In genomic region chr1:77510623-77511022, GRCm38 (mm10) we compare ENCODE assay signal across 14 mouse cellular contexts. TPM values are rescaled to one million over a fixed set of nuclear protein-coding genes. Genes with fewer than 3 reads are reported as not detected.
DNase-seq lines count a peak whose midpoint lies in the region; ATAC-seq and TF ChIP-seq lines count a peak whose summit lies in the region.
"Had no signal": no experiment of that assay in that cellular context is flagged by ENCODE, and none has a peak within 500 bp of the region (broad histone marks: within the 10 kb centered on the region; RNA-seq: fewer than 3 reads in every experiment).

No protein-coding gene starts in this region.

- ATAC-seq in neural tube, embryonic 11.5 days (ENCODE audit: insufficient read depth, low FRiP score, low TSS enrichment), result no peak
- no peak for ATAC-seq in liver, postnatal 0 days
- no peak for ATAC-seq in megakaryocyte, adult 5-6 weeks (ENCODE audit: poor library complexity, severe bottlenecking)

- no peak overlapping the region for H3K9ac ChIP-seq in neural tube, embryonic 11.5 days (ENCODE audit: low read length)
- H3K9ac ChIP-seq in liver, postnatal 0 days (replicated peaks), result no peak overlapping the region

- no peaks in the 10 kb centered on the region for H3K9me3 ChIP-seq in neural tube, embryonic 11.5 days (ENCODE audit: control insufficient read depth, low read length)
- no peaks in the 10 kb centered on the region for H3K9me3 ChIP-seq in hindbrain, embryonic 10.5 days
- H3K9me3 ChIP-seq in midbrain, embryonic 10.5 days (replicated peaks), result no peaks in the 10 kb centered on the region
- H3K9me3 ChIP-seq in liver, postnatal 0 days (ENCODE audit: low read length), result no peaks in the 10 kb centered on the region

- H3K27me3 ChIP-seq in neural tube, embryonic 11.5 days (ENCODE audit: control insufficient read depth, insufficient read depth, low read length), result no peaks in the 10 kb centered on the region
- peaks cover 25% of the 10 kb centered on the region; the same call in 1 of the 2 replicates for H3K27me3 ChIP-seq in hindbrain, embryonic 10.5 days (ENCODE audit: insufficient read depth, poor library complexity, severe bottlenecking)
- peaks cover 69% of the 10 kb centered on the region for H3K27me3 ChIP-seq in midbrain, embryonic 10.5 days (ENCODE audit: low read depth, poor library complexity, severe bottlenecking)
- H3K27me3 ChIP-seq in liver, postnatal 0 days (ENCODE audit: insufficient read depth, low read length), result peaks cover 33% of the 10 kb centered on the region

- H3K4me3 ChIP-seq in neural tube, embryonic 11.5 days (ENCODE audit: low read depth, low read length), result no peak overlapping the region
- H3K4me3 ChIP-seq in hindbrain, embryonic 10.5 days, result peak overlapping the region; percentile 80
- peak overlapping the region; percentile 79; the same call in 1 of the 2 replicates for H3K4me3 ChIP-seq in midbrain, embryonic 10.5 days
- H3K4me3 ChIP-seq in liver, postnatal 0 days (ENCODE audit: low read depth, low read length), result no peak overlapping the region

- H3K4me1 ChIP-seq in neural tube, embryonic 11.5 days (ENCODE audit: control insufficient read depth, insufficient read depth, low read length), result peaks cover 17% of the 10 kb centered on the region
- H3K4me1 ChIP-seq in hindbrain, embryonic 10.5 days (replicated peaks), result peaks cover 84% of the 10 kb centered on the region
- H3K4me1 ChIP-seq in midbrain, embryonic 10.5 days, result peaks cover 69% of the 10 kb centered on the region
- peaks cover 15% of the 10 kb centered on the region for H3K4me1 ChIP-seq in liver, postnatal 0 days (ENCODE audit: insufficient read depth)

- H3K4me2 ChIP-seq in neural tube, embryonic 11.5 days (ENCODE audit: low read depth), result peak overlapping the region; percentile 96
- H3K4me2 ChIP-seq in liver, postnatal 0 days (ENCODE audit: low read depth, low read length), result no peak overlapping the region

- WGBS in neural tube, embryonic 11.5 days, result 36% methylated on average over 5 of the region's 5 CpGs
- WGBS in hindbrain, embryonic 10.5 days, result 39% methylated on average over 5 of the region's 5 CpGs
- 54% methylated on average over 5 of the region's 5 CpGs for WGBS in midbrain, embryonic 10.5 days
- WGBS in liver, postnatal 0 days (ENCODE audit: insufficient replicate concordance), result 80% methylated on average over 5 of the region's 5 CpGs

- no peak overlapping the region for H3K27ac ChIP-seq in neural tube, embryonic 11.5 days (ENCODE audit: low read depth, low read length)
- peak overlapping the region; percentile 93 for H3K27ac ChIP-seq in hindbrain, embryonic 10.5 days
- no peak overlapping the region for H3K27ac ChIP-seq in midbrain, embryonic 10.5 days (replicated peaks)
- H3K27ac ChIP-seq in liver, postnatal 0 days (ENCODE audit: low read depth), result no peak overlapping the region
- H3K27ac ChIP-seq: macrophage had no signal

- no peak for TF ChIP-seq CTCF in liver, postnatal 0 days (IDR thresholded peaks at IDR 0.05; ENCODE audit: low read depth)

- DNase-seq in neural tube, embryonic 11.5 days (ENCODE audit: low spot score), result no peak
- DNase-seq in neural tube, embryonic 10.5 days (ENCODE audit: extremely low spot score, low spot score), result no peak
- no peak for DNase-seq in hindbrain, embryonic 10.5 days (ENCODE audit: low spot score)
- DNase-seq in midbrain, embryonic 10.5 days (ENCODE audit: low spot score), result no peak
- no peak for DNase-seq in yolk sac, embryonic 10.5 days (ENCODE audit: low spot score)
- DNase-seq in liver, postnatal 0 days, result no peak
- no peak for DNase-seq in cerebellum, postnatal 4 days (ENCODE audit: low spot score in 2 of 2)
- DNase-seq: cerebellum, postnatal 25 days; heart, adult 18-20 months; kidney, postnatal 14 days; right cerebral cortex, postnatal 14 days; thymus, postnatal 14 days had no signal

- no peak for TF ChIP-seq EP300 in liver, postnatal 0 days (IDR thresholded peaks at IDR 0.05; ENCODE audit: low read depth)

- H3K36me3 ChIP-seq in neural tube, embryonic 11.5 days (ENCODE audit: control insufficient read depth, insufficient read depth, low read length), result peaks cover 2% of the 10 kb centered on the region; the same call in 1 of the 2 replicates
- H3K36me3 ChIP-seq in hindbrain, embryonic 10.5 days, result peaks cover 48% of the 10 kb centered on the region
- H3K36me3 ChIP-seq in midbrain, embryonic 10.5 days, result peaks cover 35% of the 10 kb centered on the region
- no peaks in the 10 kb centered on the region for H3K36me3 ChIP-seq in liver, postnatal 0 days (replicated peaks; ENCODE audit: insufficient read depth, low read length)

RNA-seq across cellular contexts. Expression of gene Epha4, which starts 4.3 kb away (rescaled TPM):
- polyA plus RNA-seq in neural tube, embryonic 11.5 days (2014; fragmentation: Nextera tagmentation; extraction: Ambion mirVana), result 23.1 and 26.6 TPM in 2 replicates
- polyA plus RNA-seq in hindbrain, embryonic 10.5 days (2016; fragmentation: Nextera tagmentation; extraction: Ambion mirVana), result 25.4 and 30.4 TPM in 2 replicates
- polyA plus RNA-seq in midbrain, embryonic 10.5 days (2016; fragmentation: Nextera tagmentation; extraction: Ambion mirVana), result 17.1 and 22.9 TPM in 2 replicates
- polyA plus RNA-seq in liver, postnatal 0 days (2015; fragmentation: Nextera tagmentation; extraction: Ambion mirVana), result 0.34 and 0.51 TPM in 2 replicates
- total RNA-seq in megakaryocyte, adult 5-6 weeks (2015), result 0.52 and 0.58 TPM in 2 replicates
- total RNA-seq in megakaryocyte, adult 5-6 weeks (2017), result 0.41 and 0.55 TPM in 2 replicates
- polyA plus RNA-seq: macrophage had no signal

Comparison
In these comparisons a context has a peak if more than half of its experiments do, and no peak if none do; other contexts are left out.
1. H3K4me3 ChIP-seq: peak in hindbrain, embryonic 10.5 days (single experiment) and midbrain, embryonic 10.5 days (single experiment); none in neural tube, embryonic 11.5 days (single experiment) and liver, postnatal 0 days (single experiment).
2. RNA of gene Epha4, which starts 4.3 kb away (polyA plus RNA-seq): 25.4 to 30.4 TPM in hindbrain, embryonic 10.5 days, 23.1 to 26.6 TPM in neural tube, embryonic 11.5 days and 17.1 to 22.9 TPM in midbrain, embryonic 10.5 days; 0.34 to 0.51 TPM in liver, postnatal 0 days; every median in the first group is over 10 times any median in the second.